Mouse (Mus musculus) G1E-ER4 (cell line): Measurements from ENCODE around the gene Polk. TPM values are rescaled to one million over a fixed set of nuclear protein-coding genes. Genes with fewer than 3 reads are reported as not detected.

Experiments used
- GATA1 ChIP-seq: IDR thresholded peaks from one replicate; pipeline ENCODE4 v1.8.0; 2012; ENCODE audit warnings: low read length, inconsistent platforms
- polyA plus RNA-seq: library from polyadenylated mRNA; stranded (reverse); fragments of >175 nt; gene quantifications from 2 replicates; pipeline ENCODE4 v1.2.3, GENCODE M21; 2012

Polk gene
- polyA plus RNA-seq, 1 experiment = 0.41 TPM

- no peak for TF ChIP-seq GATA1
These were observed 34.8 kb downstream of the Polk start for GRCm38 (mm10) chr13:96507541-96507940.

DNA sequence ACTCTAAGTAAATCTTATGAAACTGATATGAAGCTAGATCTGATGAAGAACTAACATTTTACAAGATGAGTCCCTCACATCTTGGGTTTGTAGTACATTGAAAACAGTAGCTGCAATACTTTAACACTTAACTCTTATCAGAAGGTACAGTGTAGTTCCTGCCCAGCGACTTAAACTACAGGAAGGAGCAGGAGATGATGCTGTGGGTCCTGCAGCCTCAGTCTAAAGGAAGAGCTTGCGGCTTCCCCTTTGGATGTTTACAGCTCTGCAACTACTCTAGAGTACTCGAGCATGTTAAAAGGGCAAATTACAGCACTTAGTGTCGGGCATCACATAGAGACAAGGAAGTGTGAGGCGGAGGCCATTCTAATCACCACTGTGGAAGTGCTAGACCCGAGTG, 36.1 kb downstream of the Polk start:
- TF ChIP-seq GATA1 = no peak

GRCm38 (mm10) chr13:96505661-96506060, 36.7 kb downstream of the Polk start:
- TF ChIP-seq GATA1 = no peak

- no peak for TF ChIP-seq GATA1
These were observed 42.5 kb downstream of the Polk start for GRCm38 (mm10) chr13:96499891-96500290.

GRCm38 (mm10) chr13:96496630-96497029, 45.7 kb downstream of the Polk start:
- no peak for TF ChIP-seq GATA1

- no peak for TF ChIP-seq GATA1
These were observed 51.9 kb downstream of the Polk start, which contains the start of gene Gm17622 for GRCm38 (mm10) chr13:96490433-96490832. TSS of gene Gm17622 (plus strand) at chr13:96490733.

DNA sequence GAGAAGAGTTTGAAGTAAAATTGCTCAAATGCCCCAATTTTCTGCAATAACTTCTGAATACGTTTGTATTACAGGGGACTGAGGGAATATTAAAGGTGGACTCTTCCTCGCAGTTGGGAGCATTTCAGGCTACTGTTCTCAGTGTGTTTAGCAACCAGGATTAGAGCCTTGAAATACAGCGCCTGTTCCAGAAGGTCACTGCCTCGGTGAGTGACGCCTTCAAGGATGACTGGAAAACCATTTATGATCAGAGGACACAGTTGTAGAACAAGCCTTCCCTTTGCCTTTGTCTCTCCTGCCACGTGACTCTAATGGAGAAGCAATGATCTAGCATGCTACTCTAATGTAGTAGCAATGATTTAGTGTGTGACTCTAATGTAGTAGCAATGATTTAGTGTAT, 54.4 kb downstream of the Polk start:
- no peak for TF ChIP-seq GATA1

- TF ChIP-seq GATA1 = no peak
These were observed 55.1 kb downstream of the Polk start for GRCm38 (mm10) chr13:96487230-96487629.

GRCm38 (mm10) chr13:96478991-96479390, 63.4 kb downstream of the Polk start:
- TF ChIP-seq GATA1 = no peak

DNA sequence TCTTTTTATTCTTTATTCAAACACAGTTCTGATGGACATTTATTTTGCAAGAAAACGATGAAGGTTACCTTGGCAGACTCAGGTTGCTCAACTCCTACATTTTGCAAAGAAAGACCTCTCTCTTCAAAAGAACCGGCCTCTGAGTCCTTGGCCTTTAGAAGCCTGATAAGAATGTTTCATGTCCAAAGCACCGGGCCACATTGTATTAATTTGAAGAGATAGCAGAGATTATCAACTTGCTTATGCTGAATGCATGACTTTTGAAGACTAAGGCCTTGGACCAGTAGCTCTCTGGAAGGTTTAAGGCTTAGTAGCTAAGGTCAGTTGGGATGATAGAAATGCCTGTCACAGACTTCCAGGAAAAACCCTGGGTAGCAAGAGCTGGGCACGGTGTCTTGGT, 65.2 kb downstream of the Polk start:
- no peak for TF ChIP-seq GATA1

GRCm38 (mm10) chr13:96470957-96471356, 71.4 kb downstream of the Polk start, which contains the start of gene Ankdd1b:
TSS of gene Ankdd1b (minus strand) at chr13:96471198.
- TF ChIP-seq GATA1 = no peak

DNA sequence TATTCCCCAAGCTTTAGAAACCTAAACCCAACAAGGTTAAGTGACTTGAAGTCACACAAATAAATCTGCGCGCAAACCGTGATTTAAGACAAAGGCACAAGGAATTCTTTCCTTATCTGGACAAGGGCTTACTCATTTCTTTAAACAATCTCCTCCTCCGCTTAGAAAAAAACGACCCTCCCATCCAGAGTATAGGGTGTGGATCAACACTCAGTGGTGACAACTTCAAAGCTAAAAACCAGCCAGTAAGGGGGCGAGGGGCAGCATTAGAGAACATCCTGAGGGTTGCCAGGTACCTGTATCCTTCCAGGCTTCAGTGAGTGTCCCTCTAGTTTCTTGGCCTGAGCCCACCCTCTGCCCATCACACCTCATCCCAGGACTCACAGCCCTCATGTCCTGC, 71.8 kb downstream of the Polk start:
- TF ChIP-seq GATA1 = no peak

- TF ChIP-seq GATA1 = no peak
These were observed 73.7 kb downstream of the Polk start for GRCm38 (mm10) chr13:96468678-96469077.

GRCm38 (mm10) chr13:96465315-96465714, 77.1 kb downstream of the Polk start:
- TF ChIP-seq GATA1 = no peak

DNA sequence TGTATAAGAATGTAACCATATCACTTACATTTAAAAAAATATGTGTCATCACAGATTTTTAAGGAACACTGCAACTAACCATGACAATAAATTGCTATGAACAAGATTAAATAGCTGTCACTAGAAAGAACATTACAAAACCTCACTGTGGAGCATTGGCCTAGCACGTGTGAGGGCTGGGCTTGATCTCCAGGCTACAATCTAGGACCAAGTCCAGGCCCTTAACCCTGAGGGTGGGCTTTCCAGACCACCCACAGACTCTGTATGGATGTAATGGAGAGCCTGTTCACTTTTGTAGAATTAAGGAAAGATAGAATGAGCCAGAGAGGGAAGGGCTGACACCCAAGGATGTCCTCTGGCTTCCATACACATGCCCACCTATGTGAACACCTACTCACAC, 79.7 kb downstream of the Polk start:
- no peak for TF ChIP-seq GATA1

DNA sequence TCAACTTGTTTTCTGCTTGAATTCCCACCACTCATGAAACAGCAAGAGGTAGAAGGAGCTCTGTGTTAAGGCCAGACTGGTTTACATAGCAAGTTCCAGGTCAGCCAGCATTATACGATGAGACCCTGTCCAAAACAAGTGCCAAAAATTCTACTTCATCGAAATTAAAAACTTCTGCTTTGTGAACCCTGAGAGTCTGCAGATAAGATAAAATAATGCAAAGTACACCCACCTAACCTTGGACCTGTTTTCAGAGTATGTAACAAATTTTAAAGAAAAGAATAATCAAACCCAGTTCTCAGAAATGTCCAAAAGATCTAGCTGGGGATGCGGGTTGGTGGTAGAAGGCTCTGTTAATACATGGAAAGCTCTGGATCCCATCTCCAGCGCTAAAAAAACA, 83.8 kb downstream of the Polk start:
- no peak for TF ChIP-seq GATA1

DNA sequence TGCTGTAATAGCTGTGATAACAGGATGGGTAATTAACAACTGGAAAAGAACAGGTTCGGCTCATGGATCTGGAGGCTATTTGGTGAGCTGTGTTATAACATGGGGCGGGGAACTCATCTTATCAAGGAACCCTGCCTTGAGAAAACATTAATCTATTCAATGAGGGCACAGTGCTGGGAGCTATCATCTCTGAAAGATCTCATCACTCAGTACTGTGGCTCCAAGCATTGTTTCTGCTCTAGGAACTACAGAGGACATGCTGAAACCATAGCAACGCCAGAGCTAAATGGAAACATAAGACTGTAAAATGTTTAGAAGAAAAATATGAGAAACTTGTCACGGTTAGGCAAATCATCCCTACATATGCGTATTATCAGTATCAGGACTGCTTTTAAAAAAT, 84.4 kb downstream of the Polk start:
- no peak for TF ChIP-seq GATA1

DNA sequence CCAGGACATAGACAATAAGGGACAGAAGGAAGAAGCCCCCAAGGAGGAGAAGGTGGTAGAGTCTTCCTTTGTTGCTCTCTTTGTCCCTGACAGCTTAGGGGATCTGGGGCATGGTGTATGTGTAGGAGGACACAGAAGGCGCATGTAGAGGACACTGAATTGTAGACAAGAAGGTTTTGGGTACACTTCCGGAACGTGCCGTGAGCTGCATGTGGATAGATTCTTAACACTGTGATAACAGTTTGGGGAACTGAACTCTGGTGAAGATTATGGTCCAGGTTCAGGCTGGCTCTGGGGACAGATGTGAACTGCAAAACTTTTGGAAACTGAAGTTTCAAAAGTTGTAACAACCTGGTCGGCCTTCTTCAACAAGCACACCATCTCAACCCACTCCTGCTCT, 84.8 kb downstream of the Polk start:
- TF ChIP-seq GATA1 = no peak
